ENCODE assay signal across 8 mouse cellular contexts in the genomic region with DNA sequence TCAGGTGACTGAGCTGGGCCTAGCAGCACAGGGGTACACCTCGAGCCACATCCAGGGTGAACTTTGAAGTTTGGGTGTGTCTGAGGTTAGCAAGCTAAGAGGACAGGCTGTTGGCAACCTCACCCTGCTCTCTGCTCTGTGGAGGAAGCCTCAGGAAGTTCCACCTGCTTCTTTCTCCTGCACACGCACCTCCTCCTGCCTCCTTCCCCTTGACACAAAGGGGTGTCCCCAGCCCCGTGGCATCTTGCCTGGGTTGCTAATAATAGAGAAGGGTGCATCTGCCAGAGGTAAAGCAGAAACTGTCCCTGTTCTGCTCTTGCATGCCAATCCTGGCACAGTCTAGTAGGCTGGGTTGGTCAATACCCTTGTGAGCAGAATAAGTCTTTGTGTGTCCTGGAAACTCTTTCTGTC.
DNase-seq lines count a peak whose midpoint lies in the region; ATAC-seq and TF ChIP-seq lines count a peak whose summit lies in the region.

No protein-coding gene starts in this region.

- H3K4me2 ChIP-seq in midbrain, embryonic 15.5 days = no peak overlapping the region
- no peak overlapping the region for H3K4me2 ChIP-seq in hindbrain, embryonic 13.5 days

- no peaks in the 10 kb centered on the region for H3K27me3 ChIP-seq in cerebellum, adult 2 months (ENCODE audit: control insufficient read depth, insufficient read depth, low read length)
- no peaks in the 10 kb centered on the region for H3K27me3 ChIP-seq in spleen, adult 2 months (ENCODE audit: control insufficient read depth, insufficient read depth, low read length)
- H3K27me3 ChIP-seq in midbrain, embryonic 15.5 days (replicated peaks) = no peaks in the 10 kb centered on the region
- H3K27me3 ChIP-seq in hindbrain, embryonic 13.5 days = no peaks in the 10 kb centered on the region

- H3K9ac ChIP-seq in midbrain, embryonic 15.5 days = no peak overlapping the region
- H3K9ac ChIP-seq in hindbrain, embryonic 13.5 days = no peak overlapping the region

- TF ChIP-seq CTCF in left cerebral cortex, adult 2 months (IDR thresholded peaks at IDR 0.05) = no peak
- no peak for TF ChIP-seq CTCF in cerebellum, adult 2 months (IDR thresholded peaks at IDR 0.05; ENCODE audit: borderline replicate concordance, insufficient read depth, low read depth, low read length)
- TF ChIP-seq CTCF in spleen, adult 2 months (IDR thresholded peaks at IDR 0.05; ENCODE audit: extremely low read depth, insufficient read depth, insufficient read length, insufficient replicate concordance) = no peak

- 19% methylated on average over 3 of the region's 3 CpGs for WGBS in cerebellum, adult 2 months
- WGBS in spleen, adult 2 months = 4% methylated on average over 3 of the region's 3 CpGs
- 77% methylated on average over 3 of the region's 3 CpGs for WGBS in midbrain, embryonic 15.5 days
- 83% methylated on average over 3 of the region's 3 CpGs for WGBS in hindbrain, embryonic 13.5 days

- no peak for ATAC-seq in midbrain, embryonic 15.5 days (replicated peaks)
- ATAC-seq in hindbrain, embryonic 13.5 days (ENCODE audit: low FRiP score) = no peak

- intact Hi-C loops in left cerebral cortex, adult 2 months (cut with DNase I) = no loop called here

- no peak for DNase-seq in left cerebral cortex, adult 2 months (ENCODE audit: extremely low spot score in 1 of 2, low spot score in 2 of 2)
- DNase-seq in left cerebral cortex, adult 18-20 months (ENCODE audit: low spot score in 2 of 2) = no peak
- peak; percentile 50 to 75 for DNase-seq in cerebellum, adult 2 months
- DNase-seq in induced T-regulatory cell, adult 2 months (ENCODE audit: low read depth) = peak; percentile 88
- peak; percentile 52 to 59 for DNase-seq in spleen, adult 2 months (ENCODE audit: low read depth in 1 of 2, low spot score in 2 of 2)
- DNase-seq in embryo, embryonic 11 days = no peak

- 0 out of 2 replicates have a peak overlapping the region, but pooled peaks have one; percentile 18 for H3K27ac ChIP-seq in left cerebral cortex, adult 2 months
- H3K27ac ChIP-seq in cerebellum, adult 2 months (ENCODE audit: insufficient read depth, low read length) = peak overlapping the region; percentile 41; the same call in 1 of the 2 replicates
- peak overlapping the region; percentile 83 for H3K27ac ChIP-seq in spleen, adult 2 months (ENCODE audit: insufficient read depth, low read length)
- H3K27ac ChIP-seq in midbrain, embryonic 15.5 days = no peak overlapping the region
- no peak overlapping the region for H3K27ac ChIP-seq in hindbrain, embryonic 13.5 days

- TF ChIP-seq POLR2A in cerebellum, adult 2 months (IDR thresholded peaks at IDR 0.05; ENCODE audit: borderline replicate concordance, insufficient read depth, low read length) = no peak
- TF ChIP-seq POLR2A in spleen, adult 2 months (IDR thresholded peaks at IDR 0.05; ENCODE audit: low read depth, low read length) = no peak

- H3K9me3 ChIP-seq in midbrain, embryonic 15.5 days = no peaks in the 10 kb centered on the region
- H3K9me3 ChIP-seq in hindbrain, embryonic 13.5 days = no peaks in the 10 kb centered on the region

- H3K4me3 ChIP-seq in left cerebral cortex, adult 2 months = no peak overlapping the region
- no peak overlapping the region for H3K4me3 ChIP-seq in cerebellum, adult 2 months (replicated peaks; ENCODE audit: insufficient read depth, low read depth, low read length)
- H3K4me3 ChIP-seq in spleen, adult 2 months (ENCODE audit: extremely low read depth, insufficient read depth, insufficient read length) = no peak overlapping the region
- H3K4me3 ChIP-seq in midbrain, embryonic 15.5 days = no peak overlapping the region
- no peak overlapping the region for H3K4me3 ChIP-seq in hindbrain, embryonic 13.5 days

- 0 out of 2 replicates have a peak, but pooled peaks cover 1% of the 10 kb centered on the region for H3K36me3 ChIP-seq in spleen, adult 2 months (ENCODE audit: control insufficient read depth, insufficient read depth, low read length)
- no peaks in the 10 kb centered on the region for H3K36me3 ChIP-seq in midbrain, embryonic 15.5 days (replicated peaks)
- H3K36me3 ChIP-seq in hindbrain, embryonic 13.5 days = no peaks in the 10 kb centered on the region

- peaks cover 16% of the 10 kb centered on the region for H3K4me1 ChIP-seq in cerebellum, adult 2 months (ENCODE audit: control insufficient read depth, insufficient read depth, low read length)
- peaks cover 48% of the 10 kb centered on the region for H3K4me1 ChIP-seq in spleen, adult 2 months (ENCODE audit: control insufficient read depth, insufficient read depth, insufficient read length)
- H3K4me1 ChIP-seq in midbrain, embryonic 15.5 days = peaks cover 23% of the 10 kb centered on the region
- peaks cover 17% of the 10 kb centered on the region for H3K4me1 ChIP-seq in hindbrain, embryonic 13.5 days (replicated peaks)

Comparison
In these comparisons a context has a peak if more than half of its experiments do, and no peak if none do; other contexts are left out.
1. DNase-seq: peak in cerebellum, adult 2 months (2 of 2), induced T-regulatory cell, adult 2 months (single experiment) and spleen, adult 2 months (2 of 2); none in left cerebral cortex, adult 2 months (0 of 2), left cerebral cortex, adult 18-20 months (0 of 2) and embryo, embryonic 11 days (single experiment).
2. H3K27ac ChIP-seq: peak in left cerebral cortex, adult 2 months (single experiment), cerebellum, adult 2 months (single experiment) and spleen, adult 2 months (single experiment); none in midbrain, embryonic 15.5 days (single experiment) and hindbrain, embryonic 13.5 days (single experiment).